Comparison of ENCODE assay signal across 8 mouse cellular contexts in the genomic region with DNA sequence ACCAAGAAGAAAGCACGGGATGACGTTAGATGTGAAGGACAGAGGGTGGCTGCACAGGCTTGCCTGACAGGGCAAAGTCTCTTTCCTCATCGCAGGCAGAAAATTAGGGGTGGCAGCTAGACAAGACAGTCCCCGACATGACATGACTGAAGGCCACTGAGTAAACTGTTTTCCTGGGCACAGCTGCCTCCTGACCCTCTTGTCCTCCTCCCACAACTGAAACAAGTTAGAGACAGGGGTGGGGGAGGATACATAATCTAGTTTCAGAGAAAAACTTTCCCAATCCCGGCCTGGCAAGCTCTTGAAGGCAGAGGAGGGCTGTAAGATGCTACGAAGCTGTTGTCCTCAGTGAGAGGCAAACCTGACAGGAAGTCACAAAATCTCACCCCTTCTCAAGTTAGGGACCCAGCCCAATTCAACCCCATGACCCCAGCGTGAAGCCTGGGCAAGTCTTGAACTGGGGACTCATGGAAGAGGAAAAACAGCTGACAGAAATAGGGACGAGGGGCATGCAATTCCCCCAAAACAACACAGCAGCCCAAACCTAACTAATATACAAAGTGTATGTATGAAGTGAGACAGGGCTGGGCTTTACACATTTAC. TPM values are rescaled to one million over a fixed set of nuclear protein-coding genes. Genes with fewer than 3 reads are reported as not detected.
DNase-seq lines count a peak whose midpoint lies in the region; ATAC-seq and TF ChIP-seq lines count a peak whose summit lies in the region.

No protein-coding gene starts in this region.

- H3K9me3 ChIP-seq in forebrain, embryonic 12.5 days: no peaks in the 10 kb centered on the region
- no peaks in the 10 kb centered on the region for H3K9me3 ChIP-seq in limb, embryonic 13.5 days
- H3K9me3 ChIP-seq in neural tube, embryonic 15.5 days (replicated peaks): no peaks in the 10 kb centered on the region

- H3K27me3 ChIP-seq in forebrain, embryonic 12.5 days: no peaks in the 10 kb centered on the region
- H3K27me3 ChIP-seq in limb, embryonic 13.5 days: no peaks in the 10 kb centered on the region
- H3K27me3 ChIP-seq in neural tube, embryonic 15.5 days (replicated peaks): no peaks in the 10 kb centered on the region

- peak overlapping the region; percentile 89 for H3K9ac ChIP-seq in forebrain, embryonic 12.5 days
- H3K9ac ChIP-seq in limb, embryonic 13.5 days: peak overlapping the region; percentile 95
- H3K9ac ChIP-seq in neural tube, embryonic 15.5 days (replicated peaks): peak overlapping the region; percentile 94

- no peaks in the 10 kb centered on the region for H3K36me3 ChIP-seq in forebrain, embryonic 12.5 days (replicated peaks)
- H3K36me3 ChIP-seq in limb, embryonic 13.5 days: peaks cover 10% of the 10 kb centered on the region; the same call in 1 of the 2 replicates
- H3K36me3 ChIP-seq in neural tube, embryonic 15.5 days: no peaks in the 10 kb centered on the region

- 29% methylated on average over 8 of the region's 8 CpGs for WGBS in forebrain, embryonic 12.5 days
- 25% methylated on average over 8 of the region's 8 CpGs for WGBS in limb, embryonic 13.5 days
- WGBS in neural tube, embryonic 15.5 days: 27% methylated on average over 8 of the region's 8 CpGs

- peak overlapping the region; percentile 99 for H3K27ac ChIP-seq in layer of hippocampus, adult 2 months
- no peak overlapping the region for H3K27ac ChIP-seq in forebrain, embryonic 12.5 days
- H3K27ac ChIP-seq in limb, embryonic 13.5 days: peak overlapping the region; percentile 92; the same call in 1 of the 2 replicates
- peak overlapping the region; percentile 85 for H3K27ac ChIP-seq in neural tube, embryonic 15.5 days (replicated peaks)

- no peak for TF ChIP-seq CTCF in layer of hippocampus, adult 2 months (conservative IDR thresholded peaks at IDR 0.05)

- H3K4me1 ChIP-seq in forebrain, embryonic 12.5 days: peaks cover 70% of the 10 kb centered on the region
- peaks cover 63% of the 10 kb centered on the region for H3K4me1 ChIP-seq in limb, embryonic 13.5 days
- H3K4me1 ChIP-seq in neural tube, embryonic 15.5 days: peaks cover 68% of the 10 kb centered on the region

- H3K4me2 ChIP-seq in forebrain, embryonic 12.5 days: peak overlapping the region; percentile 65
- H3K4me2 ChIP-seq in limb, embryonic 13.5 days (replicated peaks): peak overlapping the region; percentile 82
- peak overlapping the region; percentile 98 for H3K4me2 ChIP-seq in neural tube, embryonic 15.5 days

- ATAC-seq in forebrain, embryonic 12.5 days (ENCODE audit: low FRiP score): no peak
- ATAC-seq in limb, embryonic 13.5 days (ENCODE audit: low FRiP score, low read depth): no peak
- ATAC-seq in neural tube, embryonic 15.5 days (ENCODE audit: low FRiP score): no peak

- H3K4me3 ChIP-seq in layer of hippocampus, adult 2 months: peak overlapping the region; percentile 91
- H3K4me3 ChIP-seq in forebrain, embryonic 12.5 days (replicated peaks): peak overlapping the region; percentile 74
- H3K4me3 ChIP-seq in limb, embryonic 13.5 days: peak overlapping the region; percentile 92
- H3K4me3 ChIP-seq in neural tube, embryonic 15.5 days (replicated peaks): peak overlapping the region; percentile 72

- DNase-seq in layer of hippocampus, adult 2 months (ENCODE audit: low spot score in 2 of 2): no peak
- DNase-seq in layer of hippocampus, adult 8-10 months (ENCODE audit: low spot score in 2 of 2): no peak
- DNase-seq in embryo, embryonic 10 days (ENCODE audit: low spot score): no peak
- no peak for DNase-seq in layer of hippocampus, postnatal 10 days (ENCODE audit: low spot score in 2 of 2)
- DNase-seq in right cerebral cortex, postnatal 4 days: no peak

RNA-seq across cellular contexts. Expression of a gene that starts 1.7 kb away (rescaled TPM):
- 100 to 1,000 TPM; 288 to 310 TPM for total RNA-seq in layer of hippocampus, adult 2 months (2021)
- 100 to 1,000 TPM; 293 to 333 (median 304) TPM for total RNA-seq in layer of hippocampus, adult 8-10 months (2022)
- polyA plus RNA-seq in forebrain, embryonic 12.5 days (2016; fragmentation: Nextera tagmentation; extraction: Ambion mirVana): 81.4 and 81.8 TPM in 2 replicates
- 123 and 127 TPM in 2 replicates for polyA plus RNA-seq in limb, embryonic 13.5 days (2015; fragmentation: Nextera tagmentation; extraction: Ambion mirVana)
- polyA plus RNA-seq in neural tube, embryonic 15.5 days (2015; fragmentation: Nextera tagmentation; extraction: Ambion mirVana): 102 and 108 TPM in 2 replicates
- total RNA-seq in layer of hippocampus, postnatal 10 days (2021): 100 to 1,000 TPM; 263 to 291 TPM

RNA-seq across cellular contexts. Expression of a gene that starts 23.6 kb away (rescaled TPM):
- total RNA-seq in layer of hippocampus, adult 2 months (2021): 1 to 10 TPM; 6.4 to 6.7 TPM
- 10 to 100 TPM in 3 of 4 experiments, 1 to 10 TPM in 1; 10.0 to 13.6 (median 11.3) TPM for total RNA-seq in layer of hippocampus, adult 8-10 months (2022)
- polyA plus RNA-seq in forebrain, embryonic 12.5 days (2016; fragmentation: Nextera tagmentation; extraction: Ambion mirVana): 4.5 and 5.4 TPM in 2 replicates
- 14.3 and 15.0 TPM in 2 replicates for polyA plus RNA-seq in limb, embryonic 13.5 days (2015; fragmentation: Nextera tagmentation; extraction: Ambion mirVana)
- polyA plus RNA-seq in neural tube, embryonic 15.5 days (2015; fragmentation: Nextera tagmentation; extraction: Ambion mirVana): 5.0 and 11.5 TPM in 2 replicates
- 1 to 10 TPM; 6.9 to 7.1 TPM for total RNA-seq in layer of hippocampus, postnatal 10 days (2021)

RNA-seq across cellular contexts. Expression of a gene that starts 47.5 kb away (rescaled TPM):
- 1 to 10 TPM; 5.8 to 6.8 TPM for total RNA-seq in layer of hippocampus, adult 2 months (2021)
- 1 to 10 TPM; 5.8 to 8.1 (median 7.6) TPM for total RNA-seq in layer of hippocampus, adult 8-10 months (2022)
- polyA plus RNA-seq in forebrain, embryonic 12.5 days (2016; fragmentation: Nextera tagmentation; extraction: Ambion mirVana): 10.0 TPM in 2 replicates
- 9.3 and 9.9 TPM in 2 replicates for polyA plus RNA-seq in limb, embryonic 13.5 days (2015; fragmentation: Nextera tagmentation; extraction: Ambion mirVana)
- polyA plus RNA-seq in neural tube, embryonic 15.5 days (2015; fragmentation: Nextera tagmentation; extraction: Ambion mirVana): 3.4 and 4.7 TPM in 2 replicates
- total RNA-seq in layer of hippocampus, postnatal 10 days (2021): 1 to 10 TPM; 4.0 to 5.5 TPM

RNA-seq across cellular contexts. Expression of a gene that starts 49.1 kb away (rescaled TPM):
- 10 to 100 TPM; 44.0 to 44.4 TPM for total RNA-seq in layer of hippocampus, adult 2 months (2021)
- total RNA-seq in layer of hippocampus, adult 8-10 months (2022): 10 to 100 TPM; 45.3 to 51.6 (median 49.0) TPM
- polyA plus RNA-seq in forebrain, embryonic 12.5 days (2016; fragmentation: Nextera tagmentation; extraction: Ambion mirVana): 3.7 and 4.6 TPM in 2 replicates
- polyA plus RNA-seq in limb, embryonic 13.5 days (2015; fragmentation: Nextera tagmentation; extraction: Ambion mirVana): 18.1 and 18.5 TPM in 2 replicates
- 2.5 and 4.8 TPM in 2 replicates for polyA plus RNA-seq in neural tube, embryonic 15.5 days (2015; fragmentation: Nextera tagmentation; extraction: Ambion mirVana)
- 10 to 100 TPM; 32.3 to 36.2 TPM for total RNA-seq in layer of hippocampus, postnatal 10 days (2021)
